Mouse (Mus musculus) embryonic facial prominence, embryonic 12.5 days (tissue): ENCODE measurements around the gene Msantd1. TPM values are rescaled to one million over a fixed set of nuclear protein-coding genes. Genes with fewer than 3 reads are reported as not detected.

Experiments used
- ATAC-seq: fragments of 200-750 bp; cut with Nextera tagmentation; 2 replicates; pipeline ENCODE4 v1.8.0; 2017; ENCODE audit not compliant: insufficient number of reproducible peaks, insufficient read depth, low FRiP score, low TSS enrichment
- H3K27ac ChIP-seq: fragments of 300-500 bp; sonication (generic); 2 replicates; pipeline ENCODE4 v1.5.1; 2016; ENCODE audit warnings: mild to moderate bottlenecking
- H3K27me3 ChIP-seq: fragments of 300-500 bp; sonication (generic); 2 replicates; pipeline ENCODE4 v1.6.1; 2016; ENCODE audit warnings: mild to moderate bottlenecking, moderate library complexity
- H3K36me3 ChIP-seq: fragments of 300-500 bp; sonication (generic); 2 replicates; pipeline ENCODE4 v1.6.1; 2016; ENCODE audit warnings: mild to moderate bottlenecking
- H3K4me1 ChIP-seq: fragments of 300-500 bp; sonication (generic); 2 replicates; pipeline ENCODE4 v1.6.1; 2016
- H3K4me2 ChIP-seq: fragments of 300-500 bp; sonication (generic); replicated peaks from 2 replicates; pipeline ENCODE4 v1.6.1; 2016; ENCODE audit warnings: mild to moderate bottlenecking, moderate library complexity
- H3K4me3 ChIP-seq: fragments of 300-500 bp; sonication (generic); 2 replicates; pipeline ENCODE4 v1.5.1; 2016; ENCODE audit warnings: mild to moderate bottlenecking
- H3K9ac ChIP-seq: fragments of 300-500 bp; sonication (generic); 2 replicates; pipeline ENCODE4 v1.6.1; 2016; ENCODE audit warnings: mild to moderate bottlenecking, moderate library complexity
- H3K9me3 ChIP-seq: fragments of 300-500 bp; sonication (generic); 2 replicates; pipeline ENCODE4 v1.6.1; 2016; ENCODE audit warnings: mild to moderate bottlenecking, moderate library complexity
- WGBS: fragments of 180-500 bp; shearing (Covaris S2); methylation state at CpG from one replicate; pipeline ENCODE4 v1.1.7; 2016; 5-methylcytosine and 5-hydroxymethylcytosine counted together
- polyA plus RNA-seq: library from polyadenylated mRNA; unstranded; fragments of >200 nt; fragmentation: Nextera tagmentation; extraction: Ambion mirVana; gene quantifications from 2 replicates; pipeline ENCODE4 v1.2.1, GENCODE M21; 2016

Msantd1 gene
- polyA plus RNA-seq, 1 experiment from 2014 or later: 0.59 TPM

DNA sequence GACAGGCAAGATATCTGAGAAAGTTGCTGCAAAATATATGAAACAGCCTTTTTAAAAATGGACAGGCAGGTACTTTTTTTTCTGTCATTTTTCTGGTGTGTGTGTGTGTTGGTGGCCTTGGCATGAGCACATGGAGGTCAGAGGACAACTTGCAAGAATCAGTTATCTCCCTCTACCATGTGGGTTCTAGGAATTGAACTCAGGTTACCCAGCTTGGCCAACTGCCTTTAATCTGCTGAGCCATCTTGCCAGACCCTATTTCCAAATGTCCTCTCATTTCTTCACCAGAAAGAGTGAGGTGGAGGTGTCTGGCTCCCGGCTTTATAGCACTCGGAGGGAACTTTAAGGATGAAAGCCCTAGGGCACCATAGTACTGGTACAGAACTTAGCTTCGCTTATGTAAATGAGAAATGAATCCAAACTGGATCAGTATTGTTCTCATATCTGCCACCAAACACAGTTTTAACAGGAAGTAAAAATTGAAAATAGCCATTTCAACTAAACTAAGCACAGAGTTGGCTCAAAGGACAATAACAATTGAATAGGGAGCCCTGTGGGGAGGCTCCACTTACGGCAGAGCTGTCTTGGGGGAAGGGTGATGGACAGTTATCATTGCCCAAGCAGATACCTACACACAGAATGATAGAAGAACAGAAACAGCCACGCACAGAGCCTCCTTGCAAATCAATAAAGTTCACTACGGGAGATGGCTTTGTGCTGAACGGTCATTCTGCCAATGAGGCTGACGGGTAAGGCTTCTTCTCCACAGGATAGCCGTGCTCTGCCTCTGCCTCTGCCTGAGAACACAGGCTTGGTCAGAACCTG lies 22.6 kb downstream of the Msantd1 start:
- Histone ChIP-seq H3K27me3 (no peaks in the 10 kb centered on the region), H3K9ac (no peak overlapping the region), H3K4me1 (peaks cover 18% of the 10 kb centered on the region), H3K4me2 (no peak overlapping the region), H3K27ac (0 out of 2 replicates have a peak overlapping the region, but pooled peaks have one; percentile 8), H3K4me3 (no peak overlapping the region), H3K36me3 (no peaks in the 10 kb centered on the region), H3K9me3 (no peaks in the 10 kb centered on the region)
- no peak for ATAC-seq
- WGBS: 89% methylated on average over 9 of the region's 9 CpGs

DNA sequence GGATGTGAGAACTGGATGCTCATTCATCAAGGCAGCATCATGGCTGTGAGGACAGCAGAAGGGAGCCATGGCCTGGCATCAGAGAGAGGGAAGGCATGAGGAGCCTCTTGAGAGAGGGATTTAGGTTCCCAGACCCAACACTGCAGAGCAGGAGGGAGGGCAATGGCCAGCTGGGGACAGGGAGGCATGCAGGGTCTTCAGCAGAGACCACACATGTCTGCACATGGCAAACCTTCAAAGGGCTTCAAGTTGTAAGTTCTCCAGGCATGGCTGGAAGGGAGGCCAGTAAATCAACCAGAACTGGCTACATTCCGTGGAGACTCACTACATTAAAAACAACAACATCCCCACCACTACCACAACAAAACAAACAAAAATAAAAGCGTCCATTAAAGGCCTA lies 23.3 kb downstream of the Msantd1 start:
- Histone ChIP-seq H3K4me3 (no peak overlapping the region), H3K4me1 (peaks cover 18% of the 10 kb centered on the region), H3K27me3 (no peaks in the 10 kb centered on the region), H3K27ac (0 out of 2 replicates have a peak overlapping the region, but pooled peaks have one; percentile 8), H3K4me2 (no peak overlapping the region), H3K9me3 (no peaks in the 10 kb centered on the region), H3K9ac (no peak overlapping the region), H3K36me3 (no peaks in the 10 kb centered on the region)
- ATAC-seq: no peak
- 66% methylated on average over 2 of the region's 2 CpGs for WGBS

DNA sequence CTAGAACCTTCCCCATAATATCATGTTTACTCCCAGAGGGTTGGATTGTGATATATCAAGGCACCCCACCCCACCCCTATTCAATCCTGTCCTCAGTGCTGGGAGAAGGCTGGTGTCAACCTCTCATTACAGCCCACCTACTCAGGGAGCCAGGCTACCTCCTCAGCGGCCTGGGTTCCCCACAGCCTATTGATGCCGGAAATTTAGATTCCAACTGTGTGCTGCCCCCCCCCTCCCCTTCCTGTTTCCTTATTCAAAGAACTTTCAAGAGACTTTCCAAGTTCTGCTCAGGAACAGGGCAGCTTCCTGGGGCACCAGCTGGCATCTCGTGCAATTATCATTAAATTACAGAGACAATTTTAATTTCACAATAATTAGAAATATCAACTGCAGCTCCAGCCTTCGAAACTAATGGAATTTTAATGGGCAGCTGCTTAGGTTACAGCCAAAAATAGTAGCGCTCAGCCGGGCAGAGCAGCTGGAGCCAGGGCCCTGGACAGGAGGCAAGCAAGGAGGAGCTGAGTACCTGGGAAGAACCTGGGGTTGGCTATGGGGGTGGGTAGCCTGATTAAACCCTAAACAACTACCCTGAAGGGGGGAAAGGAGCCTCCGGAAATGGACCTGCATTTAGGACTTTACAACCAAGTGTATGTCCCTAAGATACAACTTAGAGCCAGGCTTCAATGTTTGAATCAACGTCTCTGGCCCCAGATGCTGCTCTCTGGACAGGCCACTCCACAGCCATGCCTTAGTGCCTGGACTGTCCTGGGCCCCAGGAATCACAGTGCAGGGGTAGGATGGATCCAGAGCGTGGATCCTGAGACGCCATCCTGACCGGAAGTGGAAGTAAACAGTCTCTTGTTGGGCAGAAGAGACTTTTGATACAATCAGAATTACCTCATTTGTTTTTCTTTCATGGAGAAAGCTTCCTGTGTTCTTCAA lies 24.0 kb downstream of the Msantd1 start:
- Histone ChIP-seq H3K27ac (peak overlapping the region; percentile 80), H3K36me3 (no peaks in the 10 kb centered on the region), H3K4me2 (no peak overlapping the region), H3K4me1 (peaks cover 18% of the 10 kb centered on the region), H3K4me3 (no peak overlapping the region), H3K9ac (no peak overlapping the region), H3K9me3 (no peaks in the 10 kb centered on the region), H3K27me3 (no peaks in the 10 kb centered on the region)
- WGBS: 38% methylated on average over 11 of the region's 11 CpGs
- ATAC-seq: no peak

DNA sequence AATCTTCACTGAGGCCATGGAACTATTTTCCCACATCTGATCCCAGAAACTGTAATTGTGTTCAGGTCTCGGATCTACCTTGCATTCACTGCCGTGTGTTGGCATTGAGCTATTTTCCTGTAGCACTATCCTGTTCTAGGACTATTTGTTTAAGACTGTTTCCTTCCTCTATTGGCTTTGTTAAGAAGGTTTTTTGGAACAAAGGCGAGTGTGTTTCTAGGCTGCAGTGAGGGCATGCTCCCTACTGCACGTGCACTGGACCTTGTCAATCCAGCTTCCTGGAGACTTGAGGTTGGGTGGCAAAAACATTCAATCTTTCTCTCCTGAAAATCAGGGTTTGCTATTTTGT lies 24.6 kb downstream of the Msantd1 start:
- Histone ChIP-seq H3K9me3 (no peaks in the 10 kb centered on the region), H3K27me3 (no peaks in the 10 kb centered on the region), H3K4me1 (peaks cover 18% of the 10 kb centered on the region), H3K36me3 (no peaks in the 10 kb centered on the region), H3K27ac (peak overlapping the region; percentile 80), H3K9ac (no peak overlapping the region), H3K4me2 (no peak overlapping the region), H3K4me3 (no peak overlapping the region)
- no peak for ATAC-seq
- WGBS: 30% methylated on average over 4 of the region's 4 CpGs

DNA sequence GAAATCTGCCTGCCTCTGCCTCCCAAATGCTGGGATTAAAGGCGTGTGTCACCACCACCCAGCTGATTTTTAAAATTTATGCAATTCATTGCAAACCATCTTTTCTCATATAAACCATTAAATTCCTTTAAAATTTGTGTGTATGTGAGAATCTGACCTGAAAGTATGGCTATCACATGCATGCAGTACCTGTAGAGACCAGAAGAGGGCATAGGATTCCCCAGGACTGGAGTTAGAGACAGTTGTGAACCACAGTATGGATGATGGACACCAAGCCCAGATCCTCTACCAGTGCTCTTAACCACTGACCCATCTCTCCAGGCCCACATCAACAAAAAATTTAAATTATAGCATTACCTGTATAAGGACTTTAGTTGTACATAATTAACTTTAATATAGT lies 25.6 kb downstream of the Msantd1 start:
- Histone ChIP-seq H3K4me2 (no peak overlapping the region), H3K4me1 (peaks cover 18% of the 10 kb centered on the region), H3K27me3 (no peaks in the 10 kb centered on the region), H3K9me3 (no peaks in the 10 kb centered on the region), H3K27ac (no peak overlapping the region), H3K9ac (no peak overlapping the region), H3K4me3 (no peak overlapping the region), H3K36me3 (no peaks in the 10 kb centered on the region)
- no peak for ATAC-seq
- 84% methylated on average over 1 of the region's 1 CpGs for WGBS

DNA sequence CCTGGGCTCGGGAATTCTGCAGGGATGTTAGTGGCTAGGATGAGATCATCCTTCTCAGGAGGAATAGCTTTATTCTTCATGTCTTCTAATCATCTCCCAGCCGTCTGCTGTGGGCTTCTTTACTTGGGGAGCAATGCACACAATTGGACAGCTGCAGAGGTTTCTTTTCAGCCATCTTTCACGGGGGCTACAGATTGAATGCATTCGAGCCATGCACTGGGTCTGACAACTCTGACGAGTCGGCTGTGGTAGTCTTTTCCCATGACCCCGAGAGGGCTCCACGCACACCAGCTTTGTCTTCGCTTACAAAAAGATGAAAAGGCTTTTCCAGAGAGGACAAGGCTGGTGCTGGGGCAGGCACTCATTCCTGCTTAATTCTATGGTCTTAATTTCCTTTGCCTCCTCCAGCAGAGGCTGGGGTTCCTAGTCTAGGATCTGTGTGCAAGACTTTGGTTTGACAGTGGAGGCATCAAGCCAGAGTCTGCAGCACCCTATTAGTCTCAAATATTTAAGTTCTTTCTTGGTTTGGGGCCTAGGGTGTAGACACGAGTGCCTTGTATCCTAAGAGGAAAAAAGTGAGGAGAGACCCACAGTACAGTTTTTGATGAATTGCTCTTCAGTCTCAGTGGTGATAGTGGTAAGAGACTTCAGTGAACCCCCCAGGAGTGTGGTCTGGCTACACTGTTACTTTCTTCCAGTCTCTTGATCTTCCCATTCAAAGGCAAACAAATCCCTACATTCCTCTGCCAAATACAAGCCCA lies 34.1 kb downstream of the Msantd1 start:
- Histone ChIP-seq H3K9me3 (no peaks in the 10 kb centered on the region), H3K36me3 (no peaks in the 10 kb centered on the region), H3K4me2 (no peak overlapping the region), H3K9ac (no peak overlapping the region), H3K27ac (no peak overlapping the region), H3K4me1 (no peaks in the 10 kb centered on the region), H3K27me3 (no peaks in the 10 kb centered on the region), H3K4me3 (no peak overlapping the region)
- no peak for ATAC-seq
- WGBS: 66% methylated on average over 10 of the region's 10 CpGs

DNA sequence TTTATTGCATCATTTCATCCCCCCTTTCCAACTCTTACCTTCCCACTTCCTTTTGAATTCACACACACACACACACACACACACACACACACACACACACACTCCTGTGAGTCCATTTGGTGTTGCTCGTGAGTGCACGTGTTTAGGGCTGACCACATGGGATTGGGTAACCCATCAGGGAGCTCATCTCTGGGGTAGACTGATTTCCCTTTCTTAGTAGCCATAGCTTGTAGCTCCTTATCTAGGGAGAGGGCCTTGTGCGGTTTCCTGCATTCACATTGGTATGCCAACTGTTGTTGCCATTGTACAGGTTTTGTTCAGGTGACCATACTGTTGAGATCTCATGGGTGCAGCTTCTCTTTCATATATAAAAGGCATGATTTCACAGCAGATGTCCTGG lies 35.6 kb downstream of the Msantd1 start:
- no peak overlapping the region for H3K9ac ChIP-seq

DNA sequence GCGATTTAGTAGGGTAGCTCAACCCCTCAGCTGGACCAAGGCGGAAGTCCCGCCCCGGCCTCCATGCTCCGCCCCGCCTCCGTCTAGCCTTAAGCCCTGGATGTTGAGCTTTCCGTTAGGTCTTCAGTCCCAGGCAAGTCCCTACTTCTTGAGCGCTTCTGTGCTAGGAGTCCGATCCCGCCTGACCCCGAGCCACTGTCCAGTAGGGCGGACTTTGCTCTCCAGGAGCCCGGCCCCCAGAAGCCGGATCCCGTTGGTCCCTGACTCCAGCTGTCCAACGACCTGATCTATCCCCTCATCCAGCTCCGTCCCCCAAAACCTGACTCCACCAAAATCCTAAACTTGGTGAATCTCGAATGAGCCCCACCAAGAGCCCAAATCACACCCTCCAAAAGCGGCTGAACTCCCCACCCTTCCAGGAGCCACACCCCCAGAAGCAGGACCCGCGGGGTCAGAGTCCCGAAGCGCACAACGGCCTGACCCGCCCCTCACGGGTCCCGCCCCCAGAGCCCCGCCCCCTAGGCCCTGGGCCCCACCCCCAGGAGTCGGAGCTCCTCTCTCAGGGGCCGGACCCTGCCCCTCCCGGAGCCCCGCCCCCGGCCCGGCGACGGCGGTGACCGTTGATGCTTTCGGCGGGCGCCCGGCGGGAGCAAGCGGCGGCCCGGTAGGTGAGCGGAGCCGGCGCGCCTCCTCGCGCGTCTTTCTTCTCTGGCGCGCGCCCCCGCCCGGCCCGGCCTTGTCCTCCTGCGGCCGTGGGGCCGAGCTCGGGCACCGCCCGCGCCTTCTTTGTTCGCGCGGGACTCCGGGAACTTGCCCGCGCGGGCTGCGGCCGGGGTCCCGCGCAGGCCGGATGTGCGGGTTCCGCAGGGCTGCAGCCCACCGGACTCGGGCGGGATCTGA lies 41.3 kb downstream of the Msantd1 start, which contains the start of gene Rgs12:
Gene Rgs12 (plus strand): TSS at position 585 of the 900 bp plus-strand sequence.
- no peaks in the 10 kb centered on the region for H3K27me3 ChIP-seq
- peak within 1 kb of the TSS; percentile 93 for H3K27ac ChIP-seq
- peaks cover 11% of the 10 kb centered on the region for H3K4me1 ChIP-seq
- H3K4me3 ChIP-seq: peak within 1 kb of the TSS; percentile 92
- WGBS: under 1% methylated on average over 76 of the region's 84 CpGs
- peaks cover 12% of the 10 kb centered on the region for H3K36me3 ChIP-seq
- H3K9ac ChIP-seq: peak within 1 kb of the TSS; percentile 97
- 0 out of 2 replicates have a peak, but pooled peaks cover 7% of the 10 kb centered on the region for H3K9me3 ChIP-seq
- peak; percentile 88 for ATAC-seq
- H3K4me2 ChIP-seq: peak within 1 kb of the TSS; percentile 64

More for the DNA sequence above, 35.6 kb downstream of the Msantd1 start:
- ATAC-seq: no peak
- H3K27ac ChIP-seq: no peak overlapping the region
- WGBS: 83% methylated on average over 3 of the region's 3 CpGs
- no peaks in the 10 kb centered on the region for H3K27me3 ChIP-seq
- H3K4me3 ChIP-seq: no peak overlapping the region
- no peaks in the 10 kb centered on the region for H3K36me3 ChIP-seq
- no peaks in the 10 kb centered on the region for H3K4me1 ChIP-seq
- no peaks in the 10 kb centered on the region for H3K9me3 ChIP-seq
- no peak overlapping the region for H3K4me2 ChIP-seq

DNA sequence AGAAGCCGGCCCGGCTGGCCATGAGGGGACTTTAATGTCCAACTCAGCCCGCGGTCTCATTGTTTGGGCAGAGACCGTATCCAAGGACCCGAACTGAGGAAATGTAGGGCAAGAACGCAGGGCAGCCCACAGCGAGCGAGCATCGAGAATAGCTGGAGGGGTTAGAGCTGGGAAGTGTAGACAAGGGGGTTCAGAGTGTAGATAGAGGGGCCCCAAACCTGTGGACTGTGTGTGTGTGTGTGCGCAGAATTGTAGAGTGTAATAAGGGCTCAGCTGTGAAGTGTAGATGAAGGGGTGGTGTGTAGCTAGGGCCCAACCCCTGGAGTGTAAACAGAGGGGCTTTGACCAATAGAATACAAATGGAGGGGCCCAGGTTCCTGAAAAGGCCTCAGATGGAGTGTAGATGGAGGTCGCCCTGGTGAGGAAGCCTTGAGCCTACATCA lies 42.0 kb downstream of the Msantd1 start:
- H3K4me2 ChIP-seq: peak overlapping the region; percentile 64
- H3K9ac ChIP-seq: peak overlapping the region; percentile 97
- peak; percentile 50 for ATAC-seq
- 1% methylated on average over 12 of the region's 12 CpGs for WGBS
- peaks cover 12% of the 10 kb centered on the region for H3K36me3 ChIP-seq
- H3K27me3 ChIP-seq: no peaks in the 10 kb centered on the region
- H3K27ac ChIP-seq: peak overlapping the region; percentile 93
- H3K9me3 ChIP-seq: 0 out of 2 replicates have a peak, but pooled peaks cover 7% of the 10 kb centered on the region
- peaks cover 11% of the 10 kb centered on the region for H3K4me1 ChIP-seq
- H3K4me3 ChIP-seq: peak overlapping the region; percentile 92

DNA sequence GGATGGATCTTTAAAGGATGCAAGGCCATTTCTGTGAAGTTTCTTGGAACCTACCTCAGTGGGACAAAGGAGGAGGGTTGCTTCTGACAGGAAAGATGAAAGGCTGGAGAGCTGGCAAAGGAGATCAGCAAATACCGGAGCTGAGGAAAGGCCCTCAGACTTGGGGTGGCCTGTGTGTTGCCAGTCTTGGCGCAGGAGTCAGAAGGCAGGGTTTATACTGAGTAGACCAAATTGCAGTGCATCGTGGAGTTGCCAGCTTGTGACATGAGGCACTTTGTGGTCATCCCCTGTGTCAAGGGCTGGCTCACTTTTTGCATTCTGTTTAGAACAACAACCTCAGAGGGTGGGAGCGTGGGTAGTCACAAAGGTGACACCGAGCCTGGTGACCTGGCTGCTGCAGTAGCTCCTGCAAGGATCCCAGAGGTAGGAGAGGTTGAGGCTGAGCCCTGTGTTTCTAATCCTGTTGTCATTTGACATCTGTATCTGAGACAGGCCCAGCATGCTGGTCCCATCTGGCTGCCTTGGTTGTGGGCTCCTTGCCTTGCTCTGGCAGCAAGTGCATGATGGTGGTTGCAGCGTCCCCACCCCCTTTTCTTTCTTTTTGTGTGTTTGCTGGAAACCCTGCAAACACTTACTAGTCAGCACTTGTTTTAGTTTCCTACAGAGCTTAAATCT lies 42.8 kb downstream of the Msantd1 start:
- H3K9me3 ChIP-seq: 0 out of 2 replicates have a peak, but pooled peaks cover 7% of the 10 kb centered on the region
- H3K27ac ChIP-seq: no peak overlapping the region
- H3K27me3 ChIP-seq: no peaks in the 10 kb centered on the region
- WGBS: 80% methylated on average over 6 of the region's 6 CpGs
- peak overlapping the region; percentile 64 for H3K4me2 ChIP-seq
- peak overlapping the region; percentile 97 for H3K9ac ChIP-seq
- H3K4me3 ChIP-seq: peak overlapping the region; percentile 92
- no peak for ATAC-seq
- peaks cover 17% of the 10 kb centered on the region for H3K4me1 ChIP-seq
- peaks cover 12% of the 10 kb centered on the region for H3K36me3 ChIP-seq
